Mouse (Mus musculus) limb, embryonic 14.5 days (tissue): ENCODE results near the gene Ykt6. TPM values are rescaled to one million over a fixed set of nuclear protein-coding genes. Genes with fewer than 3 reads are reported as not detected.

ENCODE experiments used
- ATAC-seq: fragments of 200-750 bp; cut with Nextera tagmentation; 2 replicates; pipeline ENCODE4 v1.8.0; 2017; ENCODE audit warnings: low read depth, moderate number of reproducible peaks, moderate TSS enrichment; ENCODE audit not compliant: low FRiP score
- DNase-seq: peaks from one replicate; pipeline ENCODE4 v3.0.0-alpha.2; 2015; ENCODE audit warnings: low spot score
- H3K27ac ChIP-seq: fragments of 300-500 bp; sonication (generic); replicated peaks from 2 replicates; pipeline ENCODE4 v1.5.1; 2014; ENCODE audit warnings: low read depth, mild to moderate bottlenecking, low read length, moderate library complexity, mixed read lengths
- H3K27me3 ChIP-seq: fragments of 300-500 bp; sonication (generic); 2 replicates; pipeline ENCODE4 v1.6.1; 2014; ENCODE audit warnings: low read length, mixed read lengths; ENCODE audit not compliant: control insufficient read depth, insufficient read depth
- H3K36me3 ChIP-seq: fragments of 300-500 bp; sonication (generic); 2 replicates; pipeline ENCODE4 v1.6.1; 2014; ENCODE audit warnings: mild to moderate bottlenecking, low read length, moderate library complexity, mixed read lengths; ENCODE audit not compliant: control insufficient read depth, insufficient read depth
- H3K4me1 ChIP-seq: fragments of 300-500 bp; sonication (generic); 2 replicates; pipeline ENCODE4 v1.6.1; 2014; ENCODE audit warnings: antibody characterized with exemption, low read length, mixed read lengths; ENCODE audit not compliant: control insufficient read depth, insufficient read depth
- H3K4me2 ChIP-seq: fragments of 300-500 bp; sonication (generic); replicated peaks from 2 replicates; pipeline ENCODE4 v1.6.1; 2014; ENCODE audit warnings: low read depth, mild to moderate bottlenecking, low read length, moderate library complexity; ENCODE audit not compliant: severe bottlenecking
- H3K4me3 ChIP-seq: fragments of 300-500 bp; sonication (generic); replicated peaks from 2 replicates; pipeline ENCODE4 v1.5.1; 2014; ENCODE audit warnings: low read length
- H3K9ac ChIP-seq: fragments of 300-500 bp; sonication (generic); 2 replicates; pipeline ENCODE4 v1.6.1; 2014; ENCODE audit warnings: mild to moderate bottlenecking, low read depth, low read length, moderate library complexity; ENCODE audit not compliant: severe bottlenecking
- H3K9me3 ChIP-seq: fragments of 300-500 bp; sonication (generic); 2 replicates; pipeline ENCODE4 v1.6.1; 2016; ENCODE audit warnings: low read length; ENCODE audit not compliant: control insufficient read depth
- POLR2A ChIP-seq: fragments of 200-500 bp; IDR thresholded peaks from 2 replicates; pipeline ENCODE4 v1.8.0; 2012; ENCODE audit warnings: inconsistent platforms, mild to moderate bottlenecking, moderate library complexity, borderline replicate concordance; ENCODE audit not compliant: insufficient read depth, insufficient read length; ENCODE audit errors: extremely low read depth
- WGBS: fragments of 180-500 bp; shearing (Covaris S2); extraction: QIAGEN DNeasy Blood & Tissue Kit; methylation state at CpG from one replicate; pipeline ENCODE4 v1.1.7; 2014; 5-methylcytosine and 5-hydroxymethylcytosine counted together
- polyA plus RNA-seq, 2 experiments: library from polyadenylated mRNA; depleted of rRNA in 1 of 2; stranded (reverse) in 1 of 2; unstranded in 1 of 2; fragments of >200 nt; fragmentation: Nextera tagmentation in 1 of 2; extraction: Ambion mirVana in 1 of 2; gene quantifications; 2 replicates each; pipeline versions ENCODE4 v1.2.1 to v1.2.3; 2012 to 2014

Gene Ykt6
- 79.0 and 81.0 TPM in 2 replicates for polyA plus RNA-seq (2012; rRNA removed)
- 33.2 and 34.8 TPM in 2 replicates for polyA plus RNA-seq (2014; fragmentation: Nextera tagmentation; extraction: Ambion mirVana)

- TF ChIP-seq POLR2A: peak; percentile 83; the same call in 1 of the 2 replicates
- Histone ChIP-seq H3K4me1 (peaks cover 9% of the 10 kb centered on the region), H3K36me3 (peaks cover 14% of the 10 kb centered on the region), H3K4me3 (peak within 1 kb of the TSS; percentile 72), H3K27ac (peak within 1 kb of the TSS; percentile 88), H3K9me3 (no peaks in the 10 kb centered on the region), H3K27me3 (no peaks in the 10 kb centered on the region), H3K4me2 (peak within 1 kb of the TSS; percentile 52), H3K9ac (peak within 1 kb of the TSS; percentile 84)
- DNase-seq (peak; percentile 96), ATAC-seq (peak; percentile 97)
- WGBS: under 1% methylated on average over 66 of the region's 71 CpGs
Observed at GRCm38 (mm10) chr11:5955546-5956276, at the start of gene Ykt6. Gene Ykt6, plus strand, starts transcription at chr11:5955693.

- no peak for ATAC-seq
- Histone ChIP-seq H3K27ac (no peak overlapping the region), H3K4me1 (peaks cover 15% of the 10 kb centered on the region), H3K36me3 (no peaks in the 10 kb centered on the region), H3K27me3 (no peaks in the 10 kb centered on the region), H3K9me3 (no peaks in the 10 kb centered on the region), H3K4me3 (no peak overlapping the region), H3K4me2 (no peak overlapping the region), H3K9ac (no peak overlapping the region)
- WGBS: 80% methylated on average over 10 of the region's 10 CpGs
- no peak for DNase-seq
- TF ChIP-seq POLR2A: no peak
Observed at GRCm38 (mm10) chr11:5905778-5906518, 49.5 kb upstream of the Ykt6 start.

- WGBS: 62% methylated on average over 5 of the region's 5 CpGs
- no peaks in the 10 kb centered on the region for H3K36me3 ChIP-seq
- no peak overlapping the region for H3K4me2 ChIP-seq
- TF ChIP-seq POLR2A: no peak
- H3K27ac ChIP-seq: no peak overlapping the region
- H3K4me1 ChIP-seq: peaks cover 8% of the 10 kb centered on the region; the same call in 1 of the 2 replicates
- H3K4me3 ChIP-seq: no peak overlapping the region
- DNase-seq (no peak), ATAC-seq (no peak)
- H3K27me3 ChIP-seq: no peaks in the 10 kb centered on the region
- H3K9ac ChIP-seq: no peak overlapping the region
- H3K9me3 ChIP-seq: no peaks in the 10 kb centered on the region
Observed at GRCm38 (mm10) chr11:5907096-5907495, 48.4 kb upstream of the Ykt6 start.

GRCm38 (mm10) chr11:5908642-5909041, 46.9 kb upstream of the Ykt6 start:
- 69% methylated on average over 4 of the region's 4 CpGs for WGBS
- Histone ChIP-seq H3K4me3 (no peak overlapping the region), H3K27me3 (no peaks in the 10 kb centered on the region), H3K4me1 (peaks cover 5% of the 10 kb centered on the region; the same call in 1 of the 2 replicates), H3K36me3 (no peaks in the 10 kb centered on the region), H3K9ac (no peak overlapping the region), H3K4me2 (no peak overlapping the region), H3K9me3 (no peaks in the 10 kb centered on the region), H3K27ac (no peak overlapping the region)
- no peak for TF ChIP-seq POLR2A
- ATAC-seq (no peak), DNase-seq (no peak)

- no peak overlapping the region for H3K27ac ChIP-seq
- WGBS: 23% methylated on average over 5 of the region's 5 CpGs
- peak; percentile 72 for DNase-seq
- no peak overlapping the region for H3K4me2 ChIP-seq
- no peaks in the 10 kb centered on the region for H3K9me3 ChIP-seq
- H3K4me3 ChIP-seq: no peak overlapping the region
- no peak for TF ChIP-seq POLR2A
- H3K4me1 ChIP-seq: peaks cover 5% of the 10 kb centered on the region; the same call in 1 of the 2 replicates
- H3K27me3 ChIP-seq: no peaks in the 10 kb centered on the region
- H3K9ac ChIP-seq: no peak overlapping the region
- ATAC-seq: peak; percentile 47; the same call in 1 of the 2 replicates
- H3K36me3 ChIP-seq: no peaks in the 10 kb centered on the region
Observed at GRCm38 (mm10) chr11:5912635-5913034, 42.9 kb upstream of the Ykt6 start.
